Mouse (Mus musculus): ENCODE results near the gene Col11a1.

Col11a1 gene

DNA sequence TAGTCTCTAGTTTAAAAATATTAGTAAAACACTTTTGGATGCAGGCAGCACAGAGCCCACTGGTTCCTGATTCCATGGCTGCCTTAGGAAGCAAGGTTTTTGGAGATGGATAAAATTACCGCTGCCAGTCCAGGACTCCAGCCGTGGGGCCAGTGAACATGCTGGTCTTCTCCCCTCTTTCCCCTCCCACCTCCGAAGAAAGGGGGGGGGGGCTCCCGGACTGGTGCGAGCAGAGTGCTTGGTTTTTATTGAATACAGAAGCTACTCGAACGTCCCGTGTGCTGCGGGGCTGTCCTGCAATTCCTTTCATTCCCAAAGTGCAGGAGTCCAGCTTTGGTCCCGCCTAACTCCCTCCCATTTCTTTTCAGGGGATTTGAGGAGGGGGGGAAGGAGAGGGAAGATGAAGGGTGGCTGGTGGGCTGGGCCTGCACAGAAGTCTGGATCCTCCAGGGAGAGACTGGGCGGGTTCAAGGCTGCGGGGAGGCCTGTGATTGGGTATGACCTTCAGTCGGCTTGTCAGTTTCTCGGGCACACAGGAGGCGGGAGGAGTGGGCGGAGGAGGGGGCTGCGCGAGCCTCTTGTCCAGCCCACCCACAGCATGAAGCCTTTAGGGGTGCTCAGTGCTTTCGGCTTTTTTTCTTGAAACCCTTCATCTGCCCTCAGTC lies at the start of gene Col11a1:
Col11a1 (plus strand) TSS at position 570 of the 665 bp plus-strand sequence.
- no peak for TF ChIP-seq GATA4 (IDR thresholded peaks at IDR 0.05; ENCODE audit: insufficient replicate concordance, low read length)

GRCm38 (mm10) chr3:113990936-113991335 lies 39.4 kb upstream of the Col11a1 start:
- no peak for TF ChIP-seq GATA4 (IDR thresholded peaks at IDR 0.05; ENCODE audit: insufficient replicate concordance, low read length)

- TF ChIP-seq GATA4 (IDR thresholded peaks at IDR 0.05; ENCODE audit: insufficient replicate concordance, low read length): no peak
These were observed 546 bp downstream of the Col11a1 start for GRCm38 (mm10) chr3:114030886-114031285.

- no peak for TF ChIP-seq GATA4 (IDR thresholded peaks at IDR 0.05; ENCODE audit: insufficient replicate concordance, low read length)
These were observed 1.2 kb downstream of the Col11a1 start for GRCm38 (mm10) chr3:114031351-114032213.

- no peak for TF ChIP-seq GATA4 (IDR thresholded peaks at IDR 0.05; ENCODE audit: insufficient replicate concordance, low read length)
These were observed 2.0 kb downstream of the Col11a1 start for GRCm38 (mm10) chr3:114032333-114032732.

DNA sequence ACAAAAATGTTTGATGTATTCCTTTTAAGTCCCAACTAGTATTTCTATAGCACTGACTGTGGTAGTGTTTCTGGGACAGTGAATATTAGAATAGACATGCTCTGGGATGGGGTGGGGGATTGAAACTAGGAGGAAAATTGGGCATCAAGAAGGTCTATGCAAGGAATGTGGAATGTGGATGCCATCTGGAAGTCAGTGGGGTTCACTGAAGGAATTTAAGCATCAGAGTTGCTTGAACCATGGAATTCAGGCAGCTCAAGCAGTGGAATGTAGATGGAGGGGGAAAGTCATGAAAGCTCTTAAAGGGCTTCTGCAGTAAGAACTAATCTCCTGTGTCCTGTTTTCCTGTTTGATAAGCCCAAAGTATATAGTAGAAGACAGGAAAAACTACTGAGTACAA lies 22.1 kb downstream of the Col11a1 start:
- TF ChIP-seq GATA4 (IDR thresholded peaks at IDR 0.05; ENCODE audit: insufficient replicate concordance, low read length): no peak

- no peak for TF ChIP-seq GATA4 (IDR thresholded peaks at IDR 0.05; ENCODE audit: insufficient replicate concordance, low read length)
These were observed 23.2 kb downstream of the Col11a1 start for GRCm38 (mm10) chr3:114053501-114053900.

DNA sequence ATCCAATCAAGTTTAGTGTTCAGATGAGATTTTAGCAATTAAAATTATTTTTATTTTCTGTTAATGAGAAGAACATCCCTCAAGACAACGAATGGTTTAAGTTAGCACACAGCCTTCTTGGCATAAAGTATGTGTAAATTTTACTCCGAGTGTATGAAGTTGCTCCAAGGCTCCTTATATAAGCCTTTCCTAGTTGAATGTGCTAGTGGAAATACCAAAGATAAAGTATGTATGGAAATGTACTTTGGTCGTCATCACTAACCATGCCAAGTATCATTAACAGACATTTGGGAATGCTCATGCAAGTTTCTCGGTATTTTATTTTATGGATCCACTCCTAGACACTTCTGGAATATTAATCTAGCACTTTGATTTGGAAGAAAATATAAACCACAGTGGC lies 34.8 kb downstream of the Col11a1 start:
- TF ChIP-seq GATA4 (IDR thresholded peaks at IDR 0.05; ENCODE audit: insufficient replicate concordance, low read length): no peak

- no peak for TF ChIP-seq GATA4 (IDR thresholded peaks at IDR 0.05; ENCODE audit: insufficient replicate concordance, low read length)
These were observed 35.2 kb downstream of the Col11a1 start for GRCm38 (mm10) chr3:114065587-114065986.

DNA sequence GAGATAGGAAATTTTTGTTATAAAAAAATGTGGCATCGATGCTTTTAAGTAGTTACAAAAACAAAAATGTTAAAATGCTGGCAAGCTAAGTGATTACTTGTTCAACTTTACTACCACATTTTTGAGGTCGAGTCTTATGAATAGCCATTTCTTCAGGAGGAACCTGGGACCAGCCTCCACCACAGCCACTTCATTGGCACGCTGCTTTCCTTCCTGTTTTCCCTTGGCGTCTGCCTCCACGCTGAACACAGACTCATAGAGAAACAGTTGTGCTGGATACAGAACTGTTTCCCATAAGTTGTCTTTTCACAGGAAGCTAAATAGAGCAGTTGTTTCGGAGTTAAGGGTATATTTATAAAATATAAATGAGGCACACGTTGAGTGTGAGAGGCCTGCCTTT lies 69.0 kb downstream of the Col11a1 start:
- TF ChIP-seq GATA4 (IDR thresholded peaks at IDR 0.05; ENCODE audit: insufficient replicate concordance, low read length): no peak

DNA sequence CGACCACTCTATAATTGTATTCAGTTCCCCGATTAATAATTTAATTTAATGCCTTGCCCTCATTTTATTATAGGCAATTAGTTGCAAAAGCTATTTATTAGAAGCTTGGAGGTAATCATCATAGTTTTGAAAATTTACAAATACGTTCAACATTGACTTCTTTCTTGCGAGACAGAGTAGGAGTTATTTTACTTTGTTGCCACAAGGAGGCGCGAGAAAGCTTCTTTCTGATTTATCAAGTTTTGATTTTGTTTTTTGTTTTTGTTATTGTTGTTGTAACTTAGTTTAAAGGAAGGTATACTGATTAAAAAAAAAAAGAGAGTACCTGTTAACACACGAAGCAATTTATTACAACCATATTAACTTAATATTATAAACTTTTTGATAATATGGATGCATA lies 76.8 kb downstream of the Col11a1 start:
- TF ChIP-seq GATA4 (IDR thresholded peaks at IDR 0.05; ENCODE audit: insufficient replicate concordance, low read length): no peak

DNA sequence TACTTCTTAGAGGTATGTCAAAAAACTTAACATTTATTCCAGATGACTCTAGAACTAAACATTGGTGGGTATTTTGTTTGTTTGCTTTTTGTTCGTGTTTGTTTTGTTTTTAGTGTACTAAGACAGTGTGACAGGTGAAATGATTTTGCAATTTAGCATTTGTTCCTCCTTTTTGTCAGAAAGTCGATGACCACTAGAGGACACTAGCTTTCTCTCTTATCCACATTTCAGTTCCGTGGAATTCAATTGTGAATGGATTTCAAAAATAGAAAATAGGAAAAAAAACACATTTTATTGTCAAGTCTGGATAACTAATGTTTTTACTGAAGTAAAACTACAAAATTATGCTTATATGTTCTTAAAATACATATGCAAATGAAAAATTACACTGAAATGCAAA lies 116.8 kb downstream of the Col11a1 start:
- TF ChIP-seq GATA4 (IDR thresholded peaks at IDR 0.05; ENCODE audit: insufficient replicate concordance, low read length): no peak

DNA sequence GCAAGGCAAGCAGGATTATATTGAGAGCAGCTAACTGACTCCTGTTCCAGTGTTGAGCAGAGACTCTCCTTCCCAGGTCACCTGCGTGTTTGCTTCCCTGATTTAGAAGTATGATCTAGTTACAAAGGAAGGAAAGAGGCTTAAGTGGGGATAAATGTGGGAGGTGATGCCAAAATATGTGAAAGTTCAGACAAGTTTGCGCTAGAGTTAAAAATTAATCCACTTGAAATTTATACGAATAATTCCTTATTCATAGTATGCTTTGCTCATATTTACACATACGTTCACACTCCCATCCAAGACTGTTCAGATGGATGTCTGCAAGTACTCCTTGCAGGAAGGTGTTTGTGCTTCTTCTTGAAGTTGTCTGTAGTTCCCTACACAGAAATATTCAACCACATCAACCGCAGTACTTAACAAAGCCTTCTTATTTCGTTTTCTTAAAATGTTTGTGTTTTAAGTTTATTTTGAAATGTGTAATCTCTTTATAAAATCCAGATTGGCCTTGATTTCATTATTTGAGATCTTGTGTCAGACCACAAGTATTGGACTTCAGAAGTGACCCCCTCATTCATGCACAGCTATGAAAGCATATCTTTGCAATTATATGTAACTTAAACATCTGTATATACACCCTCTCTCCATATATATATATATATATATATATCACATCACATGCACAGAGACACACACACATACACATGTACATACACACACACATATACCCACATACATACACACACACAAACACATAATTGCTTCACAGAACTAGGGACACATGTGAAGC lies 167.8 kb downstream of the Col11a1 start:
- no peak for TF ChIP-seq GATA4 (IDR thresholded peaks at IDR 0.05; ENCODE audit: insufficient replicate concordance, low read length)

- TF ChIP-seq GATA4 (IDR thresholded peaks at IDR 0.05; ENCODE audit: insufficient replicate concordance, low read length): no peak
These were observed 181.9 kb downstream of the Col11a1 start for GRCm38 (mm10) chr3:114212255-114212654.

- no peak for TF ChIP-seq GATA4 (IDR thresholded peaks at IDR 0.05; ENCODE audit: insufficient replicate concordance, low read length)
These were observed 185.8 kb downstream of the Col11a1 start for GRCm38 (mm10) chr3:114216105-114216504.

- TF ChIP-seq GATA4 (IDR thresholded peaks at IDR 0.05; ENCODE audit: insufficient replicate concordance, low read length): no peak
These were observed 199.2 kb downstream of the Col11a1 start for GRCm38 (mm10) chr3:114229501-114229900.
